Mouse (Mus musculus): ENCODE results near the gene Dag1.

- no peak for TF ChIP-seq CTCF (IDR thresholded peaks at IDR 0.05; ENCODE audit: low read depth, low read length)
- TF ChIP-seq TAL1 (conservative IDR thresholded peaks at IDR 0.05; ENCODE audit: low read depth, low read length), result no peak
- no peak for TF ChIP-seq GATA2 (IDR thresholded peaks at IDR 0.05; ENCODE audit: borderline replicate concordance, low read depth, low read length)
Observed at GRCm38 (mm10) chr9:108304716-108305115, 41.0 kb upstream of the Dag1 start.
